Mouse (Mus musculus) lung, postnatal 0 days (tissue): ENCODE measurements at regions not wholly inside any gene's neighbourhood (a gene's known extent, or its start where the extent isn't known, plus 50 kb on each side); places are given as distances from the start of the nearest gene placed in this dataset.

Experiments used
- ATAC-seq: fragments of 200-750 bp; cut with Nextera tagmentation; 2 replicates; pipeline ENCODE4 v1.8.0; 2017; ENCODE audit warnings: moderate library complexity
- DNase-seq: peaks from one replicate; pipeline ENCODE4 v3.0.0-alpha.2; 2016; ENCODE audit warnings: low spot score
- H3K27ac ChIP-seq: fragments of 300-500 bp; sonication (generic); 2 replicates; pipeline ENCODE4 v1.5.1; 2014; ENCODE audit warnings: antibody characterized with exemption, mild to moderate bottlenecking, low read length, mixed read lengths
- H3K27me3 ChIP-seq: fragments of 300-500 bp; sonication (generic); replicated peaks from 2 replicates; pipeline ENCODE4 v1.6.1; 2014; ENCODE audit warnings: low read length, mixed read lengths; ENCODE audit not compliant: insufficient read depth
- H3K36me3 ChIP-seq: fragments of 300-500 bp; sonication (generic); 2 replicates; pipeline ENCODE4 v1.6.1; 2014; ENCODE audit warnings: low read length, mixed read lengths; ENCODE audit not compliant: insufficient read depth
- H3K4me1 ChIP-seq: fragments of 300-500 bp; sonication (generic); 2 replicates; pipeline ENCODE4 v1.6.1; 2014; ENCODE audit warnings: antibody characterized with exemption, low read depth, low read length, mixed read lengths; ENCODE audit not compliant: insufficient read depth
- H3K4me2 ChIP-seq: fragments of 300-500 bp; sonication (generic); replicated peaks from 2 replicates; pipeline ENCODE4 v1.6.1; 2014; ENCODE audit warnings: low read depth, mild to moderate bottlenecking, low read length, moderate library complexity, mixed read lengths
- H3K4me3 ChIP-seq: fragments of 300-500 bp; sonication (generic); 2 replicates; pipeline ENCODE4 v1.5.1; 2014; ENCODE audit warnings: low read depth, low read length
- H3K9ac ChIP-seq: fragments of 300-500 bp; sonication (generic); replicated peaks from 2 replicates; pipeline ENCODE4 v1.6.1; 2014; ENCODE audit warnings: low read depth, mild to moderate bottlenecking
- H3K9me3 ChIP-seq: fragments of 300-500 bp; sonication (generic); 2 replicates; pipeline ENCODE4 v1.6.1; 2016; ENCODE audit warnings: low read length, mixed read lengths
- CTCF ChIP-seq: IDR thresholded peaks from 2 replicates; pipeline ENCODE4 v1.5.1; 2016; ENCODE audit warnings: antibody characterized with exemption, mild to moderate bottlenecking
- EP300 ChIP-seq: IDR thresholded peaks from 2 replicates; pipeline ENCODE4 v1.6.1; 2016; ENCODE audit warnings: antibody characterized with exemption, mild to moderate bottlenecking, control low read depth
- WGBS: fragments of 180-500 bp; shearing (Covaris S2); extraction: QIAGEN DNeasy Blood & Tissue Kit; methylation state at CpG from one replicate; pipeline ENCODE4 v1.1.7; 2014; 5-methylcytosine and 5-hydroxymethylcytosine counted together

DNA sequence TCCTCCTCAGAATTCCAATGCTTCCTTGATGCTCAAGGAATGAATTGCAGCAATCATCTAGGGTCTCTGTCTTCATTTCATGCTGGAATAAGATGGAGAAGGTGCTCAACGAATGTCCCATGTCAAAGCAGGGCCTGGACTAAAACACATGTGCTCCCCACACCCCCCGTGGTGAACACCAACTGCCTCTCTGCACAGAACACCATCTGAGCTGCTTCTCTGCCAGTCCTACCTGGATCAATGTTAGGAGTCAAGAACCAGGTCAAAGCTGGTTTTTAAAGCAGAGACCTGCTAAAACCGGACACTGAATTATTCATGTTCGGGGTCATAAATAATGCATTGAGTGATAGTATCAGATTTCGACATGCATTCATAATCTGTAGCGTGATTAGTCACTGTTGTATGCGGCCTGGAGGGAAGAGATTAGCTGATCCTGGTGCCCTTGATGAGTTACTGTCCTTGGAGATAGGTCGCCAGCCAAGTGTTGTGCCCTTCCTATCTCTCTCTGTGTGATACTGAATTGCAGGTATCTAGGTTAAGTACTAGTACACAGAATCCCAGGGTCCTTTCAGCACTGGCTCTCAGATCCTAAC lies 458.2 kb downstream of the Fut8 start:
- H3K4me1 ChIP-seq, result no peaks in the 10 kb centered on the region
- no peak overlapping the region for H3K27ac ChIP-seq
- no peak overlapping the region for H3K4me2 ChIP-seq
- H3K9me3 ChIP-seq, result no peaks in the 10 kb centered on the region
- H3K9ac ChIP-seq, result no peak overlapping the region
- WGBS, result 86% methylated on average over 8 of the region's 8 CpGs
- TF ChIP-seq EP300 (no peak), CTCF (no peak)
- no peak for ATAC-seq
- H3K36me3 ChIP-seq, result no peaks in the 10 kb centered on the region
- no peaks in the 10 kb centered on the region for H3K27me3 ChIP-seq
- no peak overlapping the region for H3K4me3 ChIP-seq
- no peak for DNase-seq

DNA sequence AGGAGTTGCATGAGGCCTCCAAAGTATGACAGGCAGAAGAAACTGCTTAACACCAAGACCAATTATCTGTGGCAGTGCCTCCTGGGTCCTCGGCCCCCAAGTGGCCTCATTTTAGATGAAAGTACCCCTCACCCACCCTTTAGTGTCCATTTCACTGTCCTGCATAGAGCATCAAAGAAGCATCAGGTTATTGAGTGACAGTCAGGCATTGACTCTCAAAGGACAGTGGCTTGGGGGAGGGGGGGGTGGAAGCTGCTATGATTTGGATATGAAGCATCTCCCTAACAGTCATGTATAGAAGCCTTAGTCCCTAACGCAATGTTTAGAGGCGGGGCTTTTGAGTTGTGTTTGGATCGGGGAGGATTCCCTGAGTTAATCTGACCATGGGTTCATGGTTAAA lies 458.7 kb downstream of the Fut8 start:
- H3K36me3 ChIP-seq, result no peaks in the 10 kb centered on the region
- H3K4me2 ChIP-seq, result no peak overlapping the region
- H3K4me3 ChIP-seq, result no peak overlapping the region
- no peak overlapping the region for H3K9ac ChIP-seq
- TF ChIP-seq CTCF, result no peak
- TF ChIP-seq EP300, result no peak
- no peak overlapping the region for H3K27ac ChIP-seq
- H3K9me3 ChIP-seq, result no peaks in the 10 kb centered on the region
- DNase-seq (no peak), ATAC-seq (no peak)
- H3K4me1 ChIP-seq, result no peaks in the 10 kb centered on the region
- H3K27me3 ChIP-seq, result no peaks in the 10 kb centered on the region
- 77% methylated on average over 4 of the region's 4 CpGs for WGBS

DNA sequence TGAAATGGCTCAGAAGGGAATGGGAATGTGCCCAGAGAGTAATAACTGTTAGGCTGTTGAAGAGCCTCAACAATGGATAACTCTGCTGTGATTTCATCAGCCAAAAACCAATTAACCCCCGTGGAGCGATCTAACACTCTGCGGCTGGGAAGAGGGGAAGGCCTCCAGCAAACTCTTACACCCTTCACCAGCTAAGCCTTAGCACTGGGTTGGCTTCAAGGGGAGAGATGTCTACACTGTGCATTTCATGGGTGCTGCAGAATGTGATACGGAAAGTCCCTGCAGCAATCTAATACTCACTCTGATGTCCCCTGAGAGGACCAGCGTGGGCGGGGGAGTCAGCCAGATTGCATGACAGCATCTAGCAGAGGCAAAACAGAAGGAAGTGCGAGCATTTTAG lies 460.2 kb downstream of the Fut8 start:
- H3K4me1 ChIP-seq, result no peaks in the 10 kb centered on the region
- WGBS, result 69% methylated on average over 7 of the region's 7 CpGs
- no peak overlapping the region for H3K4me3 ChIP-seq
- H3K36me3 ChIP-seq, result no peaks in the 10 kb centered on the region
- H3K9ac ChIP-seq, result no peak overlapping the region
- no peaks in the 10 kb centered on the region for H3K27me3 ChIP-seq
- no peak overlapping the region for H3K27ac ChIP-seq
- DNase-seq (no peak), ATAC-seq (no peak)
- H3K9me3 ChIP-seq, result no peaks in the 10 kb centered on the region
- TF ChIP-seq EP300 (no peak), CTCF (no peak)
- no peak overlapping the region for H3K4me2 ChIP-seq

DNA sequence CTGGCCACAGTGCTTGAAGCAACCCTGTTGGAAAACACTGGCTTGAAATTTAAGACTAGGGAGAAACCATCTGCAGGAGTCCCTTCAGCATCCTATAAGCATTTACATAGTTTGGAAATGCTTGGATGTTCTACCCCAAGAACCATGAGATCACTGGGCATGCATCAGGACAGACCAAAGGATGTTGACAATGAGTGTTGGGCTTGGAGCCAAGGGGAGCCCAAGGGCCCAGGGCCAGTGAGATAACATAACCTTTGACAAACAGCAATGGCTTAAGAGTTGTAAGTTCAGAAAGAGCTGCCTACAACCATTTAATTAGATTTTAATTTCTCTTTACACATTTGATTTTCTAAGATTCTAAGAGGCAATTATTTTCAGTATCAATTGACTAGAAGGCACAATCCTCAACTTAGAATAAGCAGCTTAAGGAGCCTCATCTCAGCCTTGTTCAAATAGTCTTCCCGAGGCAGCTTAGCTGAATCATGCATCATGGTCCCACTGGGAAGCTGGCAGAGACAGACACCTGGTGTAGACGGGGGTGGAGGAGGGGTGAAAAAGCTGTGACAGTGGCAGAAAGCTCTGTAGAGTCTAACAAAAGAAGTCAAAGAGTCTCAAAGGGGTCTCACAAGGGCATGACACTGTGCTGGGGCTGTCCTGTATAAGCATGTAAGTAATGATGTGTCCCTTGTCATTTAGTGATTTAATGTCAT lies 462.1 kb downstream of the Fut8 start:
- Histone ChIP-seq H3K27ac (no peak overlapping the region), H3K4me3 (no peak overlapping the region), H3K27me3 (no peaks in the 10 kb centered on the region), H3K9ac (no peak overlapping the region), H3K9me3 (no peaks in the 10 kb centered on the region), H3K36me3 (no peaks in the 10 kb centered on the region), H3K4me2 (no peak overlapping the region), H3K4me1 (no peaks in the 10 kb centered on the region)
- TF ChIP-seq CTCF (no peak), EP300 (no peak)
- 26% methylated on average over 2 of the region's 2 CpGs for WGBS
- no peak for DNase-seq
- ATAC-seq, result no peak

DNA sequence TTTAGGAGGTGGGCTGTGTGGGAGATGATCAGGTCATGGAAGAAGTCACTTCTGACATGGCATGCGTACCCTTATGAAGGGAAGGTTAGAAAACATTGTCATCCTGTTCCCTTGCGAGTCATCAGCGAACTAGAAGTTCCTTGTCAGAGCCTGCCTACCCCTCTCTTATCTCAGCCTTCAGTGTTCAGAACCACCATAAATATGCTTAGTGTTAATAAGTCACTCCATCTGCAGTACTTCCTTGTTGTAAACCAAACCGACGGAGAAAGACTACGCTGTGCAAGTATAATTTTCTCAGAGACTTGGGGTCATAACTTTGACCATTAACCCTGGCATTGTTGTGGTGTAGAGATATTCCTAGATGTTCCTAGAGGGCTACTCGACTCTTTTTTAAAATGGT lies 477.6 kb downstream of the Fut8 start:
- ATAC-seq (no peak), DNase-seq (no peak)
- 53% methylated on average over 7 of the region's 7 CpGs for WGBS
- H3K4me3 ChIP-seq, result no peak overlapping the region
- H3K27ac ChIP-seq, result no peak overlapping the region
- H3K36me3 ChIP-seq, result no peaks in the 10 kb centered on the region
- TF ChIP-seq CTCF (no peak), EP300 (no peak)
- no peaks in the 10 kb centered on the region for H3K9me3 ChIP-seq
- H3K9ac ChIP-seq, result no peak overlapping the region
- no peaks in the 10 kb centered on the region for H3K4me1 ChIP-seq
- no peaks in the 10 kb centered on the region for H3K27me3 ChIP-seq
- no peak overlapping the region for H3K4me2 ChIP-seq

DNA sequence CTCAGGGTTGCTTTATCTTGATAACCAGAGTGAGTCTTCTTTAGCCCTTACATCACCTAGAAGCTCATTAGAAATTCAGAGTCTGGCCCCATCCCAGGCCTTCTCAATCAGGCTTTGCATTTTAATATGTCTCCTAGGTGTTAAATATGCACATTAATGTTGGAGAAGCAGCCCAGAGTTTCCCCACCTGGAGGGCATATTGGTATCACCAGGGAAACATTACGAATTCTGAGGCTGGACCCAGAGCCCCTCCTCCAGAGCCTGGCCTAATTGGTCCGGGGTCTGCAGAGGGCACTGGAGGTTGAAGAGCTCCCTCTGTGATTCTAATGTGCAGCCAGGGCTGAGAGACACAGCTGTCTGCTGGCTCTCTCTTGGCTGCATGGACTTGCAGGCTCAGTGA lies 478.1 kb downstream of the Fut8 start:
- H3K27me3 ChIP-seq, result no peaks in the 10 kb centered on the region
- H3K36me3 ChIP-seq, result no peaks in the 10 kb centered on the region
- H3K4me2 ChIP-seq, result no peak overlapping the region
- no peaks in the 10 kb centered on the region for H3K9me3 ChIP-seq
- no peak overlapping the region for H3K27ac ChIP-seq
- no peak overlapping the region for H3K4me3 ChIP-seq
- no peak for DNase-seq
- ATAC-seq, result no peak
- no peak for TF ChIP-seq CTCF
- TF ChIP-seq EP300, result no peak
- no peak overlapping the region for H3K9ac ChIP-seq
- H3K4me1 ChIP-seq, result no peaks in the 10 kb centered on the region
- WGBS, result 56% methylated on average over 2 of the region's 2 CpGs
